Mouse (Mus musculus) G1E (cell line): ENCODE results near the gene Camkk1. TPM values are rescaled to one million over a fixed set of nuclear protein-coding genes. Genes with fewer than 3 reads are reported as not detected.

Experiments
- ATAC-seq: 2 replicates; pipeline ENCODE4 v1.8.0; 2016; ENCODE audit warnings: mild to moderate bottlenecking; ENCODE audit not compliant: insufficient number of reproducible peaks, poor library complexity, low FRiP score, severe bottlenecking; ENCODE audit errors: extremely low read depth
- DNase-seq: peaks from one replicate; pipeline ENCODE4 v3.0.0; 2012; ENCODE audit warnings: low spot score
- H3K27me3 ChIP-seq: 2 replicates; pipeline ENCODE4 v1.6.1; 2012; ENCODE audit warnings: mild to moderate bottlenecking, low read length, inconsistent platforms; ENCODE audit not compliant: insufficient read depth
- H3K36me3 ChIP-seq: replicated peaks from 2 replicates; pipeline ENCODE3; 2012; ENCODE audit warnings: mild to moderate bottlenecking, inconsistent platforms
- H3K4me1 ChIP-seq: 2 replicates; pipeline ENCODE4 v1.6.1; 2012; ENCODE audit warnings: low read depth, low read length, inconsistent platforms, mixed read lengths; ENCODE audit not compliant: insufficient read depth
- H3K4me3 ChIP-seq: 2 replicates; pipeline ENCODE4 v1.5.1; 2012; ENCODE audit warnings: low read depth, mild to moderate bottlenecking, inconsistent platforms, low read length, moderate library complexity, mixed read lengths
- H3K9me3 ChIP-seq: replicated peaks from 2 replicates; pipeline ENCODE4 v1.6.1; 2012; ENCODE audit warnings: inconsistent platforms
- CTCF ChIP-seq: IDR thresholded peaks from 2 replicates; pipeline ENCODE4 v1.5.1; 2012; ENCODE audit warnings: low read depth, low read length, inconsistent platforms, mixed read lengths
- GATA1 ChIP-seq: IDR thresholded peaks from 2 replicates; pipeline ENCODE4 v1.6.1; 2012; ENCODE audit warnings: borderline replicate concordance, low read length, inconsistent platforms, mixed read lengths
- GATA2 ChIP-seq: IDR thresholded peaks from 2 replicates; pipeline ENCODE4 v1.6.1; 2012; ENCODE audit warnings: low read depth, low read length, inconsistent platforms, borderline replicate concordance
- POLR2AphosphoS5 ChIP-seq: IDR thresholded peaks from 2 replicates; pipeline ENCODE4 v1.6.1; 2012; ENCODE audit warnings: low read depth, low read length, inconsistent platforms; ENCODE audit not compliant: insufficient replicate concordance
- TAL1 ChIP-seq: conservative IDR thresholded peaks from 2 replicates; pipeline ENCODE4 v1.6.1; 2012; ENCODE audit warnings: low read depth, low read length, inconsistent platforms, mixed read lengths
- polyA plus RNA-seq: library from polyadenylated mRNA; stranded (reverse); fragments of >175 nt; gene quantifications from 2 replicates; pipeline ENCODE4 v1.2.3, GENCODE M21; 2012
- total RNA-seq, 2 experiments: library from RNA; stranded (forward) in 1 of 2; stranded (reverse) in 1 of 2; fragments of 200-1000 nt in 1 of 2; fragments of >200 nt in 1 of 2; fragmentation: Nextera tagmentation in 1 of 2; gene quantifications; 2 replicates each; pipeline ENCODE4 v1.2.3; 2014 to 2017

Gene Camkk1
- total and polyA plus RNA-seq, 3 experiments: 4.2 to 13.1 (median 9.9) TPM

DNA sequence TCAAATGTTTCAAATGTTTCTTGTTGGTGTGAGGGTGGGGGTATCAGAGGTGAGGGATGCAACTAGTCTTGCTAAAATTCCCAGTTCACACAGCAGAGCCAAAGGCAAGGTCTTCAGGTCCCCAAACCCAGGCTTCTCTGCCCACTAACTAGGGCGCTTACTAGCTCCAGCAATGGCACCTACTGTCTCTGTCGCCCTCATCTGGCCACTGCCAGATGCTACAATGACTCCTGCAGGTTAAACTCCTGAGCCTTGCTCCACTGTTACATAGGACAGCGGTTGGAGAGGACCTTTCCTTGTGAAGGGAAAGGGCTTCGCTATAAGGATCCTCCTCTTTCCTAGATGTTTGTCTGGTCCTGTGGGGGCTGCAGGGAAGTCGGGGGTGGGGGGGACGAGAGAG, 17.8 kb upstream of the Camkk1 start:
- Histone ChIP-seq H3K4me3 (no peak overlapping the region), H3K4me1 (peaks cover 33% of the 10 kb centered on the region), H3K36me3 (no peaks in the 10 kb centered on the region), H3K27me3 (peaks cover 6% of the 10 kb centered on the region), H3K9me3 (no peaks in the 10 kb centered on the region)
- no peak for ATAC-seq
- no peak for DNase-seq
- TF ChIP-seq POLR2AphosphoS5 (no peak), GATA2 (no peak), CTCF (peak; percentile 80), GATA1 (no peak), TAL1 (no peak)

DNA sequence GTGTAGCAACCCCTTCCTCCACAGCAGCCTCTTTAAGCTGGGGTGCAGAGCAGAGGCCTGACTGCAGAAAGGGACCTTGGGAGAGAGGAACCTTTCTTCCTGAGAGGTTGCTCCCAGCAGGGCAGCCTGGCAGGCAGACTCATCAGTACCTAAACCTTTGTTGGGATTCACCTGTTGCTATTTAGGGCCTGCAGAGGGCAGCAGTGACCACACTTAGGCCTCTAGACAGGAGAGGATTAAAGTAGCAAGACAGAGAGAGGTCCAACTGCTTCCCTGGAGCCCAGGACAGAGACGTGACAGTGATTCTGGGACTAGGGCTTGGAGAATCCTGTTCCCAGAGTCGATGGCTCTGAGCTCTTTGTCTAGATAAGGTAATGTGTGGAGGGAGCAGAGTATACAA, 12.4 kb upstream of the Camkk1 start:
- Histone ChIP-seq H3K27me3 (peaks cover 34% of the 10 kb centered on the region), H3K9me3 (no peaks in the 10 kb centered on the region), H3K4me3 (no peak overlapping the region), H3K4me1 (peaks cover 12% of the 10 kb centered on the region), H3K36me3 (peaks cover 15% of the 10 kb centered on the region)
- no peak; the same call in 1 of the 2 replicates for ATAC-seq
- no peak for DNase-seq
- TF ChIP-seq CTCF (peak; percentile 46; the same call in 1 of the 2 replicates), POLR2AphosphoS5 (no peak), GATA1 (no peak)

DNA sequence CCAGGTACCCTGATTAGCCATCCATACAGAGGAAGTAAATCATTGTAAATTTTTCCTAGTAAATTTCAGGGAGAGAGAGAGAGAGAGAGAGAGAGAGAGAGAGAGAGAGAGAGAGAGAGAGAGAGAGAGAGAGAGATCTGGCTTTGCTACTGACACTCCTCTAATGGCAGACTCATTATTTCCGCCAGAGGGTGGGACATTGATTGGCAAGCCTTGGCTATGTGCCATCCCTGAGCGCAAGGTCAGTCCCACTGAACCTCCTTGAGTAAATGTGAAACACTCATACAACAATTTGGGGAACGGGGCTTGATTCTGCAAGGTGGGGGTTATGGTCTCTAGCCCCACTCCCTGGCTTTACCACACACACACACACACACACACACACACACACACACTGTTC, 11.7 kb upstream of the Camkk1 start:
- TF ChIP-seq TAL1 (no peak), CTCF (no peak), POLR2AphosphoS5 (no peak), GATA1 (no peak), GATA2 (no peak)
- H3K4me1 ChIP-seq: peaks cover 12% of the 10 kb centered on the region
- ATAC-seq: no peak

DNA sequence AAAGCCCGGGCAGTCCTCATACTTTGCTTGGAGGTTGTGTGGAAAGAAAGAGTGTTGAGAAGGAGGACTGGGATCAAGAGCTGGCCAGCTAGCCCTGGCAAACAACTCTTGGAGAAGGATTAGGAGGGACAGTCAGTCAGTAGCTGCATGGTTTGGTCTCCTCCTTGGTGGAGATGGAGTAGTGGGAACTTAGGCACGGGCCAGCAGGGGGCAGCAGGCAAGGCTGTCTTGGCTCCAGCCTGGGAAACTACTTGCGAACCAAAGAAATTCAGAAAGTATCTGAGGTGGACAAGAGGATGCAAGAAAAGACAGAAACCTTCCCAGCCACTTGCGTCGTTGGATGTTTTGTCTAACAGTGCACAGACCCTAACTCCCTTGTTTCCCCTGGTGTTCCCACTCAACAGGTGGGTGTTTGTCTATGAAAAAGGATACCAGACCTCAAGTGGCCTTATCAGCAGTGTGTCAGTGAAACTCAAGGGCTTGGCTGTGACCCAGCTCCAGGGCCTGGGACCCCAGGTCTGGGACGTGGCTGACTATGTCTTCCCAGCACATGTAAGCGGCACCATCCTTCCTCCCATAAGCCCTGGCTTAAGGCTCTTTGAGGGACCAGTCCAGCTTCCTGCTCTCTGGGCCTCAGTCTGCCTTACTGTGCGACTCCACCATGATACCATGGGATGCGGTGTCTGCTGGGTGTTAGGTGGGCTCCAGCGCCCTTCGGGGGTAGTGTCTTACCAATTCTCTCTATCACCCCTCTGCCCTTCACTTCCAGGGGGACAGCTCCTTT, 10.9 kb upstream of the Camkk1 start:
- Histone ChIP-seq H3K4me3 (no peak overlapping the region), H3K27me3 (peaks cover 35% of the 10 kb centered on the region), H3K36me3 (peaks cover 15% of the 10 kb centered on the region), H3K4me1 (peaks cover 12% of the 10 kb centered on the region), H3K9me3 (no peaks in the 10 kb centered on the region)
- no peak for DNase-seq
- ATAC-seq: no peak
- TF ChIP-seq GATA2 (no peak), CTCF (peak; percentile 61)

More for the DNA sequence above, 11.7 kb upstream of the Camkk1 start:
- H3K27me3 ChIP-seq: peaks cover 35% of the 10 kb centered on the region
- no peaks in the 10 kb centered on the region for H3K9me3 ChIP-seq
- H3K4me3 ChIP-seq: no peak overlapping the region
- peaks cover 15% of the 10 kb centered on the region for H3K36me3 ChIP-seq
- no peak for DNase-seq

DNA sequence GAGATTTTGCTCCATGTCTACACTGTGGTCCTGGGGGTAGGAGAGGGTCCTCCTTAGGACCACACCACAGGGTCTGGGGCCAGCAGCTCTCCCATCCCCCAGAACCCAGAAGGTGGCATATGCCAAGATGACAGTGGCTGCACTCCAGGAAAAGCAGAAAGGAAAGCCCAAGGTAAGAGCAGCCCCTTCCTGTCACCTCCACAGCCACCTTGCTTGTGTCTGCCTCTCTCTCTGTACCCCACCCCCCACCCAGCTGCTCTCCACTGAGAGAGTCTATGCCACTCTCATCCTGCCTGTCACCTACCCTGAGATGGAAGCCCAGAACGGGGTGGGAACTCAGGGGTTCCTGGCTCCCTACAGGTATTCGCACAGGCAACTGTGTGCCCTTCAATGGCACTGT, 10.0 kb upstream of the Camkk1 start:
- peaks cover 36% of the 10 kb centered on the region for H3K27me3 ChIP-seq
- H3K4me1 ChIP-seq: peaks cover 12% of the 10 kb centered on the region
- H3K4me3 ChIP-seq: no peak overlapping the region
- ATAC-seq: no peak
- no peaks in the 10 kb centered on the region for H3K9me3 ChIP-seq
- DNase-seq: no peak
- no peak for TF ChIP-seq POLR2AphosphoS5
- TF ChIP-seq CTCF: no peak
- no peak for TF ChIP-seq GATA1
- TF ChIP-seq GATA2: no peak
- no peak for TF ChIP-seq TAL1
- H3K36me3 ChIP-seq: peaks cover 18% of the 10 kb centered on the region

DNA sequence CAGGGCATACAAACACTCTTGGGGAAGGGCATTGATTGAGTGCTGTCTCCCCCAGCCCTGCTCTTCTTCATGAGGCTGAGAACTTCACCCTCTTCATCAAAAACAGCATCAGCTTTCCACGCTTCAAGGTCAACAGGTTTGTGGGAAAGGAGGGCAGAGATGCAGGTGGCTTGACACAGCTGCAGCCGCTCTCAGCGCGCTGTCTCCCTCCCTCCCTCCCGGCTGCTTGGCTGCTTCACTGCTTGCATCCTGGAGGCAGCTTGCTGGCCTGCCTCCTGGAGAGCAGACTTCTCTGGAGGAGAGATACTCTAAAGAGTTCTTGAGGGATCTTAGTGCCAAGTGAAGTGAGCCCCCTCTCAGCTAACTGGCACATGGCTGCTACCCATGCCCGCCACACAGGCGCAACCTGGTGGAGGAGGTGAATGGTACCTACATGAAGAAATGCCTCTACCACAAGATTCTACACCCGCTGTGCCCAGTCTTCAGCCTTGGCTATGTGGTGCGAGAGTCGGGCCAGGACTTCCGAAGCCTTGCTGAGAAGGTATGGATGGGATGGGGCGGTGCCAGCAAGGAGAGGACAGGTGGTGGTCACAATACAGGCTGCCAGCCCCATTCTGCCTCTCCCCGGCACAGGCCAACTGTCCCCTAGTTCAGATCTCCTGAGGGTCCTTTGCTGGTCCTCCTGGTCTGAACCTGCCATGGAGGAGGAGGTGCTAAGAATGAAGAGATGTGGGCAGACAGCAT, 9.1 kb upstream of the Camkk1 start:
- peaks cover 12% of the 10 kb centered on the region for H3K4me1 ChIP-seq
- H3K9me3 ChIP-seq: no peaks in the 10 kb centered on the region
- no peak for ATAC-seq

More for the DNA sequence above, 9.1 kb upstream of the Camkk1 start:
- peaks cover 43% of the 10 kb centered on the region for H3K27me3 ChIP-seq
- TF ChIP-seq GATA2 (no peak), TAL1 (no peak), CTCF (no peak), POLR2AphosphoS5 (no peak), GATA1 (no peak)
- no peak for DNase-seq
- H3K4me3 ChIP-seq: no peak overlapping the region
- peaks cover 22% of the 10 kb centered on the region for H3K36me3 ChIP-seq
